Mouse (Mus musculus) midbrain, embryonic 11.5 days (tissue): Measurements from ENCODE around the gene Cfap54. TPM values are rescaled to one million over a fixed set of nuclear protein-coding genes. Genes with fewer than 3 reads are reported as not detected.

ENCODE experiments used
- ATAC-seq: fragments of 200-750 bp; cut with Nextera tagmentation; 2 replicates; pipeline ENCODE4 v1.8.0; 2017; ENCODE audit warnings: moderate TSS enrichment, moderate library complexity; ENCODE audit not compliant: low FRiP score
- DNase-seq: peaks from one replicate; pipeline ENCODE4 v3.0.0; 2015; ENCODE audit warnings: low spot score; ENCODE audit errors: missing footprints
- H3K27ac ChIP-seq: fragments of 300-500 bp; sonication (generic); 2 replicates; pipeline ENCODE4 v1.5.1; 2014; ENCODE audit warnings: low read depth, low read length
- H3K27me3 ChIP-seq: fragments of 300-500 bp; sonication (generic); 2 replicates; pipeline ENCODE4 v1.6.1; 2014; ENCODE audit warnings: mild to moderate bottlenecking, low read length, moderate library complexity, mixed read lengths; ENCODE audit not compliant: control insufficient read depth, insufficient read depth
- H3K36me3 ChIP-seq: fragments of 300-500 bp; sonication (generic); 2 replicates; pipeline ENCODE4 v1.6.1; 2014; ENCODE audit warnings: mild to moderate bottlenecking, low read length, moderate library complexity, mixed read lengths; ENCODE audit not compliant: control insufficient read depth, insufficient read depth
- H3K4me1 ChIP-seq: fragments of 300-500 bp; sonication (generic); 2 replicates; pipeline ENCODE4 v1.6.1; 2014; ENCODE audit warnings: low read length; ENCODE audit not compliant: control insufficient read depth, insufficient read depth
- H3K4me2 ChIP-seq: fragments of 300-500 bp; sonication (generic); 2 replicates; pipeline ENCODE4 v1.6.1; 2014; ENCODE audit warnings: mild to moderate bottlenecking, moderate library complexity
- H3K4me3 ChIP-seq: fragments of 300-500 bp; sonication (generic); 2 replicates; pipeline ENCODE4 v1.5.1; 2014; ENCODE audit warnings: low read depth, low read length
- H3K9ac ChIP-seq: fragments of 300-500 bp; sonication (generic); 2 replicates; pipeline ENCODE4 v1.6.1; 2014; ENCODE audit warnings: low read length
- H3K9me3 ChIP-seq: fragments of 300-500 bp; sonication (generic); 2 replicates; pipeline ENCODE4 v1.6.1; 2016; ENCODE audit warnings: low read length; ENCODE audit not compliant: control insufficient read depth
- WGBS: fragments of 180-500 bp; shearing (Covaris S2); extraction: QIAGEN DNeasy Blood & Tissue Kit; methylation state at CpG from one replicate; pipeline ENCODE4 v1.1.7; 2014; 5-methylcytosine and 5-hydroxymethylcytosine counted together
- polyA plus RNA-seq: library from polyadenylated mRNA; unstranded; fragments of >200 nt; fragmentation: Nextera tagmentation; extraction: Ambion mirVana; gene quantifications from 2 replicates; pipeline ENCODE4 v1.2.1, GENCODE M21; 2014

Cfap54 gene
- polyA plus RNA-seq, 1 experiment from 2014 or later: 0.89 TPM

DNA sequence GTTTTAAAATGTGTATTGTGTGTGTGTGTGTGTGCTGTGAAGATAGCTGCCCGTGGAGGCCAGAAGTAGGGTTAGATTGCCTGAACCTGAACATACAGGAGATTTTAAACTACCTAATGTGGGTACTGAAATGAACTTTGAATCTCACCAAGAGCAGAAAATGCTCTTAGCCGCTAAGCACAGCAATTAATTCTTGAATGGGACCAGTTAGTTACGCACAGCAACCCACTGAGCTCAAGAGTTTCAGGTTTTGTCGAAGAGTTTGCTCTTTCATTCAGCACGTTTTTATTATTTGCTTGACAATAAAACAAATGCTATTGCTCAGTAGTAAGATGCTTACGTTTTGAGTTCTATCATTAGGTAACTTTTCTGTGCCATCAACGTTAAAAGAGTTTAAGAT, 23.9 kb upstream of the Cfap54 start:
- H3K9ac ChIP-seq: no peak overlapping the region
- no peaks in the 10 kb centered on the region for H3K36me3 ChIP-seq
- 80% methylated on average over 7 of the region's 7 CpGs for WGBS
- H3K4me1 ChIP-seq: no peaks in the 10 kb centered on the region
- H3K4me2 ChIP-seq: no peak overlapping the region
- H3K4me3 ChIP-seq: no peak overlapping the region
- no peaks in the 10 kb centered on the region for H3K27me3 ChIP-seq
- H3K27ac ChIP-seq: no peak overlapping the region
- ATAC-seq (no peak), DNase-seq (peak; percentile 59)
- no peaks in the 10 kb centered on the region for H3K9me3 ChIP-seq

DNA sequence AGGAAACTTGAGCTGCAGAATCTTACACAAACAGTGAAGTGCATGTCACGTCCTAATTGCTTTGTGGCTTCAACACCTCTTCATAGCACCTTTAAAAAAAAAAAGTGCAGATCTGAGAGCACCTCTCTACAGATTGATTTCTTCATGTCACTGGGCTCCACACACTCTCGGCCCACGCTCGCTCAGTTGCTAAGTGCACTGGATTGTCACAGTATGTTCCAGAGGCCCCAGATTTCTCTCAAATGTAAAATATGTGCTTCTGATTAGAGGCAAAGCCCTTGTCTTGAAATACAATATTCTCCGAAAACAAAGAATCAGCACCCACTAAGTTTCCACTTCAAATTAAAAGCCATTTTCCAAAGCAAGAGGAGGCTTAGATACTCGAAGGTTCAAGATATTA, 22.9 kb upstream of the Cfap54 start:
- Histone ChIP-seq H3K4me3 (no peak overlapping the region), H3K27ac (no peak overlapping the region), H3K36me3 (no peaks in the 10 kb centered on the region), H3K9ac (no peak overlapping the region), H3K9me3 (no peaks in the 10 kb centered on the region), H3K27me3 (no peaks in the 10 kb centered on the region), H3K4me1 (no peaks in the 10 kb centered on the region), H3K4me2 (no peak overlapping the region)
- ATAC-seq (no peak), DNase-seq (peak; percentile 31)
- WGBS: 82% methylated on average over 6 of the region's 6 CpGs

DNA sequence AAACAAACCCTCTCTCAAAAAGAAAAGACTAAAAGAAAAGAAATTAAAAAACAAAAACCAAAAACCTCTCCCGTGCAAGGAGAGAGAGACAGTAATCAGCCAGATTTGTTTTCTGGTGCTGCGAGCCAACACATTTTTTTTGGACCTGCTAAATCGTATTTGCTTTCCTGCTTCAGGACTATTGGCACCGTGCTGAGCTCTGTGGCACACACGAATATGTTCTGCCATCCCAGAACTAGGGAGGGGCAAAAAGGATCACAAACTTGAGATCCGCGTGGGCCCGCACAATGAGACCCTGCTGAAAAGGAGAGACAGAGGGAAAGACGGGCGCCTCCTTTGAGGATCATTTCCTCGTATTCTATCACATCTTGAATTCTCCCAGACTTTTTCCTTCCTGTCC, 22.3 kb upstream of the Cfap54 start:
- Histone ChIP-seq H3K9me3 (no peaks in the 10 kb centered on the region), H3K4me1 (no peaks in the 10 kb centered on the region), H3K27me3 (no peaks in the 10 kb centered on the region), H3K4me3 (no peak overlapping the region), H3K9ac (no peak overlapping the region), H3K36me3 (no peaks in the 10 kb centered on the region), H3K4me2 (no peak overlapping the region), H3K27ac (no peak overlapping the region)
- ATAC-seq: no peak
- 84% methylated on average over 11 of the region's 11 CpGs for WGBS
- DNase-seq: no peak

DNA sequence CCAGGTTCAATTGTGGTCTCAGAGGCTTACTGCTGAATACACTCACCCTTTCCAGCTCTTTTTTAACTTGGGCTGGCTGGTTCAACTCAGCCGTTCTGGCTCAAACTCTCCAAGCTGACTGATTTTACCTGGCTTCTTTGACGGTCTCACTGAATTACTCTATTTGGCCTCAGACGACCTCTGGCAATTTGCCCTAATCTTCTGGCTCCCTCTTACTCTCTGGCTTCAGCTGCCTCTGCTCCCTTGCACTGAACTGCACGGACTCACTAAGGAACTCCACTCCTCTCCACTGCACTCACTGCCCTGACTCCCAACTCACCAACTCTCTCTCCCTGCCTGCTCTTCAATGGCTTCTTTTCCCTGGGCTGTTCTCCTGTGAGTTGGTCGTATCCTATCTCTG, 20.9 kb upstream of the Cfap54 start:
- Histone ChIP-seq H3K9ac (no peak overlapping the region), H3K27me3 (no peaks in the 10 kb centered on the region), H3K4me3 (no peak overlapping the region), H3K4me2 (no peak overlapping the region), H3K27ac (no peak overlapping the region), H3K4me1 (no peaks in the 10 kb centered on the region), H3K9me3 (no peaks in the 10 kb centered on the region), H3K36me3 (no peaks in the 10 kb centered on the region)
- no peak for ATAC-seq
- DNase-seq: no peak
- WGBS: 79% methylated on average over 5 of the region's 5 CpGs

DNA sequence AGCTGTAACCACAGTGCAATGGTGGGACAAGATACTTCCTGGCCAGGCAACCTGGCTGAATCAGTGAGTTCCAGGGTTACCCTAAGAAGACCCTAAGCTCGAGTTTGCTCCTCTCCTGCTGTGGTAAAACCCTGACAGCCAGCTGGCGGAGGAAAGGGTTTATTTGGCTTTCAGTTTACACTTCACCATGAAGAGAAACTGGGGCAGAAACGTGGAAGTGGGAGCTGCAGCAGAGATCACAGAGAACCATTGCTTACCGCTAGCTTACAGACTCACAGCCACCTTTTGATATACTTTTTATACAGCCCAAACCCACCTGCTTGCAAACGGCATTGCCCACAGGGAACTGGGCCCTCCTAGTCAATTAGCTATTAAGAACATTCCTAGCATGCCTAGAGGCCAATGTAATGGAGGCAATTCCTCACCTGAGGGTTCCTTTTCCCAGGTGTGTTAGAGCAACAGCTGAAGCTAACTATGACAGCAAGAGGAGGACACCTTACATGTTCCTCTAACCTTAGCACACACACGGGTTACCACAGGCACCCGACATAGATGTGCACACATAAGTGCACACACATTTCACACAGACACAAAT, 16.9 kb upstream of the Cfap54 start:
- Histone ChIP-seq H3K4me1 (no peaks in the 10 kb centered on the region), H3K4me3 (no peak overlapping the region), H3K27ac (no peak overlapping the region), H3K4me2 (no peak overlapping the region), H3K9ac (no peak overlapping the region), H3K36me3 (no peaks in the 10 kb centered on the region), H3K27me3 (no peaks in the 10 kb centered on the region), H3K9me3 (no peaks in the 10 kb centered on the region)
- DNase-seq: no peak
- ATAC-seq: no peak
- 72% methylated on average over 7 of the region's 7 CpGs for WGBS

DNA sequence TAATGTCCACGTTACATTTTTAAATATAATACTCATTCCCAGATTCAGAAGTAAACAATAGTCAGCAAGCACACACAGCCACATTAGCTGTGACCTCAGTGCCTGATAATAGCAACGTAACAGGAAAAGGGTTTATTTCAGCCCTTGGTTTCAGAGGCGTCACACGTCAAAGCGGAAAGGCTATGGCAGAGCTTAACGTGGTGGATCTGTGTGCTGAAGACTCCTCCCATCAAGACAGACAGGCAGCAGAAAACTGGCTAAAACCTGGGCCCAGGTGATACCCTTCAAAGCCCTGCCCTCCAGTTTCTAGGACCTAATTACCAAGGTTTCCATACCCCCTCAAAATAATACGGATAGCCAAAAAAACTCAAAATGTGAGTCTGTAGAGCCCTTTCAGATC, 16.0 kb upstream of the Cfap54 start:
- Histone ChIP-seq H3K4me1 (no peaks in the 10 kb centered on the region), H3K4me2 (no peak overlapping the region), H3K9me3 (no peaks in the 10 kb centered on the region), H3K9ac (no peak overlapping the region), H3K4me3 (no peak overlapping the region), H3K27ac (no peak overlapping the region), H3K36me3 (no peaks in the 10 kb centered on the region), H3K27me3 (no peaks in the 10 kb centered on the region)
- DNase-seq (peak; percentile 71), ATAC-seq (no peak)
- 95% methylated on average over 7 of the region's 7 CpGs for WGBS

DNA sequence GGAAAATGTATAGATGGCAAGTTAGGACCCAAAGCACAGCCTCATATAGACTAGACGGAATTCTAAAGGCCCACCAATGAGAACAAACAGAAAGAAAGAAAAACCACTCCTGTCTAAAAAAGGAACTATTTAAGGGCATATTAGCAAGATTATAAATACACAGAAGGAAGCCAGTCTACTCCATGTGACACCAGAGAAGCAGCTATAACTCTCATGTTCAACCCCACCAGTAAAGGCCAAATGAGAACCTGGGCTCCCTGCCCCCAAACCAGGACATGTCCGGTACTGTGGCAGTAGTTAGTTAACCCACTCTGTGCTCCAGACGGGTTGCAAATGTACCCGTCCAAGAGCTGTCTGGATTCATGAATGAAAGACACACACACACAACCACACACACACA, 14.4 kb upstream of the Cfap54 start:
- DNase-seq (peak; percentile 17), ATAC-seq (no peak)
- no peak overlapping the region for H3K4me2 ChIP-seq
- WGBS: 92% methylated on average over 4 of the region's 4 CpGs
- H3K9me3 ChIP-seq: no peaks in the 10 kb centered on the region
- no peaks in the 10 kb centered on the region for H3K4me1 ChIP-seq
- H3K36me3 ChIP-seq: no peaks in the 10 kb centered on the region
- H3K9ac ChIP-seq: no peak overlapping the region
- no peaks in the 10 kb centered on the region for H3K27me3 ChIP-seq
- no peak overlapping the region for H3K27ac ChIP-seq
- H3K4me3 ChIP-seq: no peak overlapping the region

DNA sequence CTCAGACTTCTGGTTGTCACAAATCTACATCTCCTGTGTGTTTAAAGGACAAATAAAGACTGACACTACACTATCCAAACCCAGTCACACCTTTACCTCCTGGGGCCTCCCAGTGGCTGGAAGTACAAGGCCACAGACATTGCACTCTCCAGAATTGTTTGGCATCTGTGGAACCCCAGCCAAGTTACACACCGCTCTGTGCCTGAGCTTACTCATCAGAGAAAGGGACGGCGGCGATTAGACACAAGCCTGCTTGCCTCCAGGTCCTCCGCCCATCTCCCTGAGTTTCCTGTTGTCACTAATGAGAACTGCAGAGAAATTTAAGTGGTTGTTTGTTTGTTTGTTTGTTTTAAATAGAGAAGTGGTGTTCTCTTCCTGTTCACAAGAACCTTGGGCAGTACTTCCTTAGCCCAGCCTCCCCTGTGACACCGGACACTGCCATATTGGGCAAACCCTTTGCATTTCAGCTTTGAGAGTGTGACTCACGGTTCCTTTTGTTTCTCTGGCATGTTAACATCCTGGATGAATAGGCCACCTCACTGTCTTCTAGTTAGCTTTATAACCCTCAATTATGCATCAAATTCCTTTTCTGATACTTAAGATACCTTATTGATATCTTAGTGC, 13.7 kb upstream of the Cfap54 start:
- no peak overlapping the region for H3K4me3 ChIP-seq
- H3K27ac ChIP-seq: no peak overlapping the region
- WGBS: 81% methylated on average over 7 of the region's 7 CpGs
- no peaks in the 10 kb centered on the region for H3K36me3 ChIP-seq
- H3K9ac ChIP-seq: no peak overlapping the region
- no peaks in the 10 kb centered on the region for H3K9me3 ChIP-seq
- no peaks in the 10 kb centered on the region for H3K27me3 ChIP-seq
- no peak for ATAC-seq
- H3K4me2 ChIP-seq: no peak overlapping the region
- DNase-seq: peak; percentile 57
- H3K4me1 ChIP-seq: no peaks in the 10 kb centered on the region

DNA sequence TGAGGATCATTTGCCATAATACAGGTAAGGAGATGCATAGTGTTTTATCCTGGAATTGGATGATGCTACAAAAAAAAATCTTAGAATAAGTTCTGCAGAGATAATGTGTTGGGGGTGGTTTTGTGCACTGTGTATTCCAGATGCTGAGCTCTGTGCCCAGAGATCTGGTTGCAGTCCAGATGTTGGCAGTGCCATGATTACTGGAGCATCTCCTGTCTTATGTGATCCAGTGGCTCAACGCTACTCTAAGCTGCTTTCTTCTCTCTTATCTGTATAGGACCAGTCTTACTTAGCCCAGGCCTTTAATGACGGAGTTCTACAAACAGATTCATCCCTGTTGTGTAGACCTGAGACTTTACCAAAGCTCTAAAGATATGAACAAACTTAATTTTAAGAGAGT, 10.5 kb upstream of the Cfap54 start:
- Histone ChIP-seq H3K36me3 (no peaks in the 10 kb centered on the region), H3K4me1 (no peaks in the 10 kb centered on the region), H3K9ac (no peak overlapping the region), H3K4me3 (no peak overlapping the region), H3K9me3 (no peaks in the 10 kb centered on the region), H3K4me2 (no peak overlapping the region), H3K27ac (no peak overlapping the region), H3K27me3 (no peaks in the 10 kb centered on the region)
- ATAC-seq: no peak
- WGBS: 81% methylated on average over 2 of the region's 2 CpGs
- peak; percentile 56 for DNase-seq
